Mouse (Mus musculus): ENCODE data around the gene Atxn7l2.

DNA sequence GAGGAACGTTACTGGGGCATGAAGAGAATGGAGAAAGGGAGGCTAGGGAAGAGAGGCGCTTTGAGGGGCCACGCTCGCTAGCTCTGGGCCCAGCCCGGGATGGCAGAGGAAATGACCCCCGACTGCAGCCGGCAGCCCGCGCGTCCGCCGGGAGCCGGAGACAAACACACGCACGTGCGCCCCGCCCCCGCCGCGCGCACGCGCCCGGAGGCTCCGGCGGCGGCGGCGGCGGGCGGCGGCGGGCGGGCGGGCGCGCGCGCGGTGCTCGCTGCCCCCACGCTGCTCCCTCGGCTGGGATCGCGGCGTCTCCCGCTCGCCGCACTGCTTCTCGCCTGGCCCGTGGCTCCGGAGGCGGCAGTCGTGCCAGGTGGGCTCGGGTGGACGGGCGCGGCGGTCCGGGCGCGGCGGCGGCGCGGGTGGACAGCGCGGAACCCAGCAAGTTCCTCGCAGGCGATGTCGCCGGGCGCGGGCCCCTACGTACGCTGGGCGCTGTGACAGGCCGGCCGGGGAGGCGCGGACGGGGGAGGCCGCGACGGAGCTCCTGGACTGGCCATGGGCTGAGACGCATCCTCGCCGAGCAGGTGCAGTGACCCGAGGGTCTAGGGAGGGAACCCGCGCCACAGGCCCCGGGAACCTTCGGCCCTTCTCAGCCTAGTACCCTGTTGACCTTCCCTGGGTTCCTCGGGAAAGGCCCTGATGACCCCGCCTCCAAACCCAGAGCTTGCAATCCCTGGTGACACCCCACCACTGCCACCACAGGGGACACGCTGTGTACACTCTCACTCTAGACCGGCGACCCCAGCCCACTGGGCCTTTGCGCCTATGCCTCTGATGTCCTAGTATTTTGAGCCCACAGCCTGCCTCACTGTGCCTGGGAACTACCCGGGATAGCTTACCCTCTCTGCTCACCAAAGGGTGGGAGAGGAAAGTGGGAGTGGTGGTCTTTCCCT, 24.4 kb downstream of the Atxn7l2 start, which contains the start of gene Amigo1:
- TF ChIP-seq TAL1 (IDR thresholded peaks at IDR 0.05; ENCODE audit: low read length): no peak
- no peak for TF ChIP-seq GATA1 (IDR thresholded peaks at IDR 0.05; ENCODE audit: low read length)

Measured in erythroblast, embryonic 14.5 days (primary cell).